Mouse (Mus musculus) layer of hippocampus, postnatal 10 days (tissue): ENCODE data around the gene Mogat1. TPM values are rescaled to one million over a fixed set of nuclear protein-coding genes. Genes with fewer than 3 reads are reported as not detected.
"Not testable (repeated sequence)": the region's sequence is repeated elsewhere in the genome, so short reads cannot be mapped to it uniquely, and the experiment has no call there.

ENCODE experiments used
- DNase-seq, 2 experiments: peaks; one replicate each; pipeline ENCODE4 v3.0.0; 2021; ENCODE audit warnings: low spot score in 2 of 2
- long read RNA-seq: library from polyadenylated mRNA; stranded (forward); transcript quantifications from one replicate; pipeline ENCODE4 v2.0.0, GENCODE M21; 2023
- total RNA-seq, 2 experiments: library from RNA; stranded (reverse); gene quantifications; 2 replicates each; pipeline ENCODE4 v1.2.3; 2021

Mogat1 gene
- total RNA-seq, result not detected
- long read RNA-seq, result 0 reads

- DNase-seq, result no peak
Observed at GRCm38 (mm10) chr1:78510862-78511261, at the start of gene Mogat1. Gene Mogat1, plus strand, starts transcription at chr1:78510991.

DNA sequence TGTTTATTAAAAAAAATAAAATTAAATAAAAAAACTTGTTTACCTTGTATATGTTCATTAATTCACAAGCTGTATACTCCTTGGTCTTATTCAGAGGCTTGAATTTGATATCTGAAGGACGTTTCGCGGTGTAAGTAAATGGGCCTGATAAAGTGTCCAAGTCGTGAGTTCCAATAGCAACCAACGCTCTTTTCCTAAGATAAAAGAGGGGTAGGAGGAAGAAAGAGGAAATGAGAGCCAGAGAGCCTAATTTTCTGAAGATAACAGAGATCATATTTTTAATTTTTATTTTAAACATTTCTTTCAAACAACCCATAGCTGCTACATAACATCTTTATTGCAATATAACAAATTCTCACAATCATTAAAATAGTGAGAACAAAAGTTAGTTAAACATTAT, 38.4 kb upstream of the Mogat1 start:
- no peak for DNase-seq

GRCm38 (mm10) chr1:78483430-78483829, 27.4 kb upstream of the Mogat1 start:
- DNase-seq, result no peak

DNA sequence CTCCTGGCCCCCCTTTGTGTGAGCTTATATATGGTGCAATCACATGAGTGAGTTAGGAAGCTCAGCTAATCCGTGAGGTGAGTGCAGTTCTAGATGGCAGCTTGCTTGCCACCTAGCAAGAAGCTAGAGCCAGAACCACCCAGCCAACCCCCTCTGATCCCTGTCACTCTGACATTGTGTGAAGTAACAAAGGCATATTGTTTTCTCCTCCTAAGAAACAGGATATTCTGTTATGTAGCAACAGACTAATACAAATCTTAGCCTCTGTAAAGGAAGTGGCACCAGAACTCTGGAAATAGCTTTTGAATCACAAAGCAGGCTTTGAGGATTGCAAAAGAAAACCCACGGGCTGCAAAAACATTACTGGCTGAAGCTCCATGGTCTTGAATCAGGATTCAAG, 26.4 kb upstream of the Mogat1 start:
- DNase-seq, result no peak

GRCm38 (mm10) chr1:78488427-78488751, 22.4 kb upstream of the Mogat1 start:
- DNase-seq, result no peak

- peak; percentile 95 for DNase-seq
Observed at GRCm38 (mm10) chr1:78488752-78489492, 21.9 kb upstream of the Mogat1 start, which contains the start of gene Farsb. Gene Farsb, minus strand, starts transcription at chr1:78488897.

GRCm38 (mm10) chr1:78490143-78490542, 20.6 kb upstream of the Mogat1 start:
- DNase-seq, result no peak

DNA sequence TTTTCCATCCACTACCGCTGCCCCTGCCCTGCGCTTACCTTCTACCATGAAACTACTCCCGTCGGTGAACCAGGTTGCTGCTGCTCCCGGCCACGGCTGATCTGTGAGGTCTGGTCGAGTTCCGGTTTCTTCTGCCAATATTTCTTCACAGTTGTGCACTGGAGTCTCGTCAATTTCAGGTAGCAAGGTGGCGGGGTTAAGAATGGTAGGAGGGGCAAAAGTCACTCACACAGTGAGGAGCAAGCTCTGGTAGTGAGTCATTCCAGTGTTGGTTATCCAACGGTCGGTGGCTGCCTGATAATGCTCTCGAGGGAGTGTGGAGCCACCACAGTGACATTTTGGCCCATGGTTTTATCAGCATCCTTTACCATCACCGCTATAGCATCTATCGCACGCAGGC, 9.8 kb upstream of the Mogat1 start:
- DNase-seq, result no peak

- DNase-seq, result not testable (repeated sequence)
Observed at GRCm38 (mm10) chr1:78501856-78502255, 8.9 kb upstream of the Mogat1 start.

- no peak for DNase-seq
Observed at GRCm38 (mm10) chr1:78502527-78502926, 8.3 kb upstream of the Mogat1 start.

DNA sequence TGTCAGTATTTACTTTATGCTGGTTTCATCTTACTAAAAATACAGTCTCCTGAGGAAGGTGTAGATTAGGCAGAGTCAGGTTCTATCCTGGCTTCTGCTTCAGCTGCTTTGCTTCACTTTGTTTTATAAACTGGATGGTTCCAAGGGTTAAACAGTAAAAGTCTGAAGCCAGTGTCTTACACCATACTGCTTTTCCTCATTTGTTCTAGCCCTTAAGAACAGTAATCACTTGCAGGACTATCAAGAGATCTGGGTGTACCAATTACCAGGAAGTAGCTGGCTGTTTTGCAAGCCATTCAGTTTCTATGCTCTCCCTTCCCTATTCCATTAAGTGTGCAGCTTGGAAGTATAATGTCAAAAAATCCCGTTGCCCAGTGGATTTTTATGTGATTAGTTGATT, 3.7 kb upstream of the Mogat1 start:
- no peak for DNase-seq

- peak in 1 of 2 experiments; percentile 18 for DNase-seq
Observed at GRCm38 (mm10) chr1:78511621-78512160, 900 bp downstream of the Mogat1 start, which contains the start of gene BC035947. Gene BC035947, minus strand, starts transcription at chr1:78512158.

GRCm38 (mm10) chr1:78512756-78513155, 2.0 kb downstream of the Mogat1 start:
- no peak for DNase-seq

- DNase-seq, result no peak
Observed at GRCm38 (mm10) chr1:78518907-78519306, 8.1 kb downstream of the Mogat1 start.

GRCm38 (mm10) chr1:78525189-78525886, 14.5 kb downstream of the Mogat1 start:
- DNase-seq, result peak; percentile 78 to 81

DNA sequence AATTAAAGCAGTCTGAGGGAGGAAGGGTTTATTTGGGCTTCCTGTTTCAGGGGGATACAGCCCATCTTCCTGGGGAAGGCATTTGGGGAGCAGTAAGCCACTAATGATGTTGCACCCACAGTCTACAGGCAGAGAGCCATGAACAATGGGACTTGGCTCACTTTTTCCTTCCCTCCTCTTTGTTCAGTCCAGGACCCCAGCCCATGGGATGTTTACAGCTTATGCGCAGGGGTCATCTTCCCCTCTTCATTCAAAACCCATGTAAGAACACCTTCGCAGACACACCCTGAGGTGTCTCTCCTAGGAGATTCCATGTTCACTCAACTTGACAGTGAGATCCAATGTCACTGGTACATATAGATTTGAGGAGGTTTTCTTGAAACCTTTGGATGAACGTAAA, 17.6 kb downstream of the Mogat1 start:
- no peak for DNase-seq

- DNase-seq, result no peak
Observed at GRCm38 (mm10) chr1:78529011-78529410, 18.2 kb downstream of the Mogat1 start.

DNA sequence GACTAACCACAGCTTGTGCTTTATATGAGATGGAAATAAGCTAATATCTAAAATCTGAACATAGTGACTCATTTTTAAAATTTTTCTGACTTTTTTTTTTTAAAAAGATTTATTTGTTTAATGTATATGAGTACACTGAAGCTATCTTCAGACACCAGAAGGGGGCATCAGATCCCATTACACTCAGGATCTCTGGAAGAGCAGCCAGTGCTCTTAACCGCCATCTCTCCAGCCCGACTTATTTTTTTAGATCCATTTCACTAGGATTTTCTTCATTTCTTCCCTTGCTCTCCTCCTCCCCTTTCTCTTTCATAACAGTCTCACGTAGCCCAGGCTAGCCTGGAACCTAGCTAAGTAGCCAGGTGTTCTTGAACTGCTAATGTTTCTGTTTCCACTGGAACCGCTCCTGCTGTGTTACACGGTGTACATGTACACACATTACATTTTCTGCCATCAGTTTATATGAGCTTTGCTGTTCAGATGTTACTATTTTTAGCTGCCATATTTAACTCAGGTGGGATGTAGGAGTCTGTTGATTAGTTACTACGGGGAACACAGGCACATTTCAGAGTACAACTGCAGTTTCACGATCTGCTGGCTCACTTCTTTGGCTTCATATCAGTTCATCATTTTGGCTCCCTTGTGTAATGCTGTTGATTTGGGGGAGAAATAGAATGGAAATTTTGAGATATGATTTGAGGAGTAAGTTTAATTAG, 19.9 kb downstream of the Mogat1 start:
- DNase-seq, result peak in 1 of 2 experiments; percentile 21

DNA sequence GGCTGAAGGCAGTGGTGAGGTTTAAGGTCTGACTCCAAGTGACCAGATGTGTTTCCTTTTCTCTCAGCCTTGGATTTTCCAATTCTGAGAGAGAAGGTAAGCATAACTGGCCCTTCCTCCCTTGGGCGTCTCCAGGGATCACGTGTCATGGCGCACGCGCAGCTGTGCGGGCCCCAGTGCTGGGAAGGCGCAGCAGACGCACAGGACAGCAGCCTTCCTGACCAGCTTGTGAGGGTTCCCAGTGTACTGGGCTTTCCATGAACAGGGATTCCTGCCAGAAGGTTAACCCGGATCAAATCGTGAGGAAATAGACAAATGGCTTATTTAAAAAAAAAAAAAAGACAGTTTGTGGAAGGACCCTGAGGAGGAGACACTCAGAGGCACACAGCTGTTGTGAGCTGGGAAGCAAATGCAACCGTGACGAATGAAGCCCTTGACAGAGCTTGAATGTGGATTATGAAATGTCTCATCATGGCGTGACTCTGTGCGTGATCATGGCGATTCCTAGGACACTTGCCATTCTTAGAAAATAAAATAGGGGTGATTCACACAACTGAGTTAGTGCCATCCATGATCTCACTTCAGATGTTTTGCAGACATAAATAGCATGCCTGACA, 21.5 kb downstream of the Mogat1 start:
- DNase-seq, result peak in 1 of 2 experiments; percentile 27

DNA sequence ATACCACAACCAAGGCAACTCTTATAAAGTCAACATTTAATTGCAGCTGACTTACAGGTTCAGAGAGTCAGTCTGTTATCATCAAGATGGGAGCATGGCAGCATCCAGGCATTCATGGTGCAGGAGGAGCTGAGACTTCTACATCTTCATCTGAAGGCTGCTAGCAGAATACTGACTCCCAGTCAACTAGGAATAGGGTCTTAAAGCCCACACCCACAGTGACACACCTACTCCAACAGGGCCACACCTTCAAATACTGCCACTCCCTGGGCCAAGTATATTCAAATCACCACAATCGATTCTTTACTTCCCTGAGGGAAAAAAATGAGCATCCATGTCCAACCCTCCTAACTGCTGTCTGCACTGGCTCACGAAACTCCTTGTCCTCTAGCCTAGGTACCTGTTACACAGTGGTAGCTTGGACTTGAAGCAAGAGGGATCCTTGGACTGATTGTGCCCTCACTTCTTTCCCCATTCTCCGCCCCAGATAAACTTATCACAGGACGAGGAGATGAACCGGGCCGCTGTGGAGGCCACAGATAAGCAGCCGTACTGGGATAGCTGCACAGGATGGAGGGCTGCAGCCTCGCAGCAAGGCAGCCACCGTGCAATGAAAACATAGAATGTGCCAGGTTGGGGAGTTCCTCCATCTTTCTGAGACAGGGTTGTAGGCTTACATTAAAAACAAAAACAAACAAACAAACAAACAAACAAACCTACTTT, 23.8 kb downstream of the Mogat1 start:
- no peak for DNase-seq
